Mouse (Mus musculus): ENCODE data around the gene Nup88. TPM values are rescaled to one million over a fixed set of nuclear protein-coding genes. Genes with fewer than 3 reads are reported as not detected.
"Not testable (repeated sequence)": the region's sequence is repeated elsewhere in the genome, so short reads cannot be mapped to it uniquely, and the experiment has no call there.

Nup88 gene
- polyA plus RNA-seq, 1 experiment from 2014 or later: 158 TPM

DNA sequence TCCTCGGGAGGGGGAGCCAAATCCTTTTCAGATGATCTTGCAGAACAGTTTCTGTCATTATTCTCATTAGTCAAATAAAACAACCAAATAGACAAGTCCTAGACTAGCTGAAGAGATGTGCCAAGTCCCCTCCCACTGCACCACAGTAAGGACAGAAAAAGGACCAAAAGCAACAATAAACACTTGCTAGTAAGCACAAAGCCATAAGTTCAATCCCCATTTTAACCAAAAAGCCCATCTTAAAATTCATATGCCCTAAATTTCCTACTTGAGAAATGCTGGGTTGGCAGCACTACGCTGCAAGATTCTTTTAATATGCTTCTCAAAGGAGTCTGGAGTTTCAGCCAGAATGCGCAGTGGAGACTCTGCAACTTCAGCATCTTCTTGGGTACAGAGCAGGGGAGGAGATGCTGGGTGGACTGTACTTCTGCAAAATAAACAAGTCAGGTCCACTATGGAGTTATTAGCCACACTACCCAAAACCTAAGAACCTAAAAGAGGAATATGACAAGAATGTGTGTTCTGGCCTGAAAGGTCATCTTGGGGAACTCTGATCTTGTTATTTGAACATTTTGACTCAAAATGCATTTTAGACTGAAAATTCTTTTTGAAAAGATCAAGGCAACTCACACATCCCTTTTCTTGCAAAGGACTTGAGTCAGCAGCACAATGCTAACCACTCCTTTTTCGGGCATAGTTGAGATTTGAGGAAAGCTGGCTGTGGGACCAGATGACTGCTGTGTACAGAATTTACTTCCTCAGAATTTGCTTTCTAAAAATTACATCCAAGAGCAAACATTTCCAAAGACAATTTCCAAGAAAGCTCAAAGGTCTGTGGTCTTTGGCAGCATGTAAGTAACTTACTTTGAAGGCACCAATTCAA, 24.6 kb downstream of the Nup88 start:
- H3K9me3 ChIP-seq (replicated peaks): no peaks in the 10 kb centered on the region
- no peak overlapping the region for H3K27ac ChIP-seq
- no peak overlapping the region for H3K4me3 ChIP-seq
- no peaks in the 10 kb centered on the region for H3K27me3 ChIP-seq (ENCODE audit: low read depth, poor library complexity, severe bottlenecking)
- H3K4me1 ChIP-seq: no peaks in the 10 kb centered on the region
- no peak for DNase-seq (ENCODE audit: low spot score)
- WGBS: 91% methylated on average over 4 of the region's 4 CpGs
- peaks cover 100% of the 10 kb centered on the region for H3K36me3 ChIP-seq

DNA sequence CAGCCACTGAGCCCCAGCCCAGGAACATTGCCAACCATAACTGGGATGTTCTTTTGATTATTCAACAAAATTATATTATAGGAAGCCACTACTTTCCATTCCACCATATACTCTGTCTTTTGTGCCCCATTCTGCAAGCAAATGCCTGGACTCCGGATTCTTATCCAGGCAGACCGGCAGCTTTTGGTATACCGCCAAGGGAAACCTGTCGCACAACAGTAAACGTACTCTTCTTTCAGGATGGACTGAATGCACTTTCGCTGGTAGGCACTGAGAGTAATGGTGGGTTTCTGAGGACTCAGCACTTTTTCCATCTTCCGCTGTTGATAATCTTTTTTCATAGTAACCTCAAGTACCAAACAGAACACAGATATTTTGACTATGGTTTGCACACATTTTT, 26.1 kb downstream of the Nup88 start:
- Histone ChIP-seq H3K36me3 (peaks cover 99% of the 10 kb centered on the region), H3K4me1 (no peaks in the 10 kb centered on the region), H3K4me3 (no peak overlapping the region), H3K9me3 (replicated peaks) (no peaks in the 10 kb centered on the region), H3K27ac (no peak overlapping the region), H3K27me3 (ENCODE audit: low read depth, poor library complexity, severe bottlenecking) (no peaks in the 10 kb centered on the region)
- DNase-seq (ENCODE audit: low spot score): no peak
- 98% methylated on average over 7 of the region's 7 CpGs for WGBS

DNA sequence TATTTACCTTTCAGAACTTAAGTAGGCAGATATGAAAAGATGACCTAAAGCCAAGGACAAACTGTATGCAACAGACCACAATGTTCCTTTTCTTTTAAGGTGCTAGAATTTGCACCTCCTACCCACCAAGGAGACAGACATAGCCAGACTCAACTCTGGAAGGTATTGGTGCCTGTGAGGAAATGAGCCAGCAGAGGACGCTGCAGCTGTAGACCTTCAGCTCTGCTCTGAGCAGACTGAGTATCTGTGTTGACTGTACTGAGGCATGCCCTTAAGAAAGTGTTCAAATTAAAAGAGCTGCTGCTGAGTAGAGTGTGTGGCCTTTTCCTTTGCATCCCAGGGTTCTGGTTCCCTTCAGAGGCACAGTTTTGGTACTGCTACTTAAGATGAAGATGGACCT, 27.2 kb downstream of the Nup88 start:
- no peak overlapping the region for H3K4me3 ChIP-seq
- H3K9me3 ChIP-seq (replicated peaks): no peaks in the 10 kb centered on the region
- H3K27ac ChIP-seq: no peak overlapping the region
- no peaks in the 10 kb centered on the region for H3K4me1 ChIP-seq
- no peaks in the 10 kb centered on the region for H3K27me3 ChIP-seq (ENCODE audit: low read depth, poor library complexity, severe bottlenecking)
- WGBS: 84% methylated on average over 1 of the region's 1 CpGs
- DNase-seq (ENCODE audit: low spot score): no peak
- H3K36me3 ChIP-seq: peaks cover 99% of the 10 kb centered on the region

DNA sequence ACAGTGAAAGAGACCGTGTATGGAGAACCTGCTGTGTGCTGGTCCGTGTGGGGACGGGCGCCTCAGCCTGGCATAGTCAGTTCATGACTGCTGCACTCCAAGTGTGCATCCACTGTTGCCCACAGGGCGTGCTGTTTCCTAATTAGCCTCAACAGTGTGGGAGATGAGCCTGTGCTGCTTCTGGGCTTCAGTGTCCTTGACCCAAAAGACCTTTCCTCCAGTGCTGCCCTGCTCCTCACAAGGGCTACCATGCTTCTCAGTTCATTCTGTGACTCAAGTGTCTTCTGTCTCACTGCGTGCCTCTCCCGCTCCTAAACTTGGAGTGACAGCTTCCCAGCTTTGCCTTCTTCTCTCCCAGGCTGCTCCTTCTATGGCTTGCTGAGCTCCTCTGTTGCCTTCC, 34.5 kb downstream of the Nup88 start:
- H3K4me3 ChIP-seq: no peak overlapping the region
- H3K4me1 ChIP-seq: no peaks in the 10 kb centered on the region
- H3K9me3 ChIP-seq (replicated peaks): no peaks in the 10 kb centered on the region
- no peak overlapping the region for H3K27ac ChIP-seq
- peaks cover 81% of the 10 kb centered on the region for H3K36me3 ChIP-seq
- DNase-seq (ENCODE audit: low spot score): no peak
- 94% methylated on average over 7 of the region's 7 CpGs for WGBS
- H3K27me3 ChIP-seq (ENCODE audit: low read depth, poor library complexity, severe bottlenecking): no peaks in the 10 kb centered on the region

- Histone ChIP-seq H3K4me3 (no peak overlapping the region), H3K9me3 (replicated peaks) (no peaks in the 10 kb centered on the region), H3K36me3 (peaks cover 72% of the 10 kb centered on the region), H3K4me1 (no peaks in the 10 kb centered on the region), H3K27ac (no peak overlapping the region), H3K27me3 (ENCODE audit: low read depth, poor library complexity, severe bottlenecking) (no peaks in the 10 kb centered on the region)
- WGBS: 85% methylated on average over 5 of the region's 5 CpGs
- DNase-seq (ENCODE audit: low spot score): no peak
These were observed 38.3 kb downstream of the Nup88 start for GRCm38 (mm10) chr11:70931461-70931860.

GRCm38 (mm10) chr11:70919524-70919923, 50.2 kb downstream of the Nup88 start:
- 92% methylated on average over 4 of the region's 4 CpGs for WGBS
- Histone ChIP-seq H3K4me1 (no peaks in the 10 kb centered on the region), H3K36me3 (peaks cover 65% of the 10 kb centered on the region)

GRCm38 (mm10) chr11:70917896-70918295, 51.9 kb downstream of the Nup88 start:
- no peak overlapping the region for H3K27ac ChIP-seq
- H3K4me3 ChIP-seq: no peak overlapping the region
- no peaks in the 10 kb centered on the region for H3K27me3 ChIP-seq (ENCODE audit: low read depth, poor library complexity, severe bottlenecking)
- H3K4me1 ChIP-seq: no peaks in the 10 kb centered on the region
- WGBS: 92% methylated on average over 2 of the region's 2 CpGs
- H3K36me3 ChIP-seq: peaks cover 59% of the 10 kb centered on the region
- H3K9me3 ChIP-seq (replicated peaks): no peaks in the 10 kb centered on the region
- no peak for DNase-seq (ENCODE audit: low spot score)

More at GRCm38 (mm10) chr11:70919524-70919923, 50.2 kb downstream of the Nup88 start:
- H3K27ac ChIP-seq: no peak overlapping the region
- no peak for DNase-seq (ENCODE audit: low spot score)
- no peaks in the 10 kb centered on the region for H3K9me3 ChIP-seq (replicated peaks)
- no peaks in the 10 kb centered on the region for H3K27me3 ChIP-seq (ENCODE audit: low read depth, poor library complexity, severe bottlenecking)
- no peak overlapping the region for H3K4me3 ChIP-seq

DNA sequence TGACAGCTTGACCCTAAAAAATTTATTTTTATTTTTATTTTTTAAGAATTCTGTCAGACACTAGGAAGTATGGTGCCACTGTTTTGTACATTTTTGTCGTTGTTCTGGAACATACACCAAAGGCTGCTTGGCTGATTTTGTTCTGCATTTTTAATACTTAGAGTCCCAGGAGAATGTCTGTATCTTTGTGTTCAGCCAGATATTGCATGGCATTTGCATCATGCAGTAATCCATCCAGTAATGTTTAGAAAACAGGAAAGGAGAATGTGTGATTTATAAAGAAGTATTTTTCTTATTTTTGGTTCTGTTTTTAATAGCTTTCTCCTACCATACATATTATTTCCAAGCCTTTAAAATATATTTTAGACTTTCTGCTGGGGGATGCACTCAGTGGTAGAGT, 57.9 kb downstream of the Nup88 start:
- 94% methylated on average over 1 of the region's 1 CpGs for WGBS
- H3K4me3 ChIP-seq: no peak overlapping the region

DNA sequence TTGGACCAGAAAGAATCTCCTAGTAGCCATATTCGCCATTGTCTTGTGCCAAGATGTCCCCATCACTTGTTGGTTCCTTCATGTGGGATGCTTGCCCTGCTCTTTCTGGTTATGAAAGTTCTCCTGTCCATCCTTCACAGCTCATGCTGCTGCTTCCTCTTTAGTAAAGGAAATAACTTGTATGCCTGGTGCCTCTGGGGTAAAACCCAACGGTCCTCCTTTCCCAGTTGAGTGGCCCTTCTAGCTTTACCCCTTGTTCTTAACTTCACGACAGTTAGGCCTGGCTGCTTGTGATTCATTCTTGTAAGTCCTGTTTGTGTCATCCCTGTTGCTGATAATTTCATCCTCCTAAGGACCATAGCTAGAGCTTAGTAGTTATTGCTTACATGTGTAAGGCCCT, 58.5 kb downstream of the Nup88 start:
- no peaks in the 10 kb centered on the region for H3K9me3 ChIP-seq (replicated peaks)
- no peak overlapping the region for H3K4me3 ChIP-seq
- DNase-seq (ENCODE audit: low spot score): no peak
- H3K27me3 ChIP-seq (ENCODE audit: low read depth, poor library complexity, severe bottlenecking): no peaks in the 10 kb centered on the region
- peaks cover 69% of the 10 kb centered on the region for H3K36me3 ChIP-seq
- H3K27ac ChIP-seq: no peak overlapping the region
- no peaks in the 10 kb centered on the region for H3K4me1 ChIP-seq
- 95% methylated on average over 3 of the region's 3 CpGs for WGBS

More for the DNA sequence above, 57.9 kb downstream of the Nup88 start:
- H3K4me1 ChIP-seq: no peaks in the 10 kb centered on the region
- H3K27me3 ChIP-seq (ENCODE audit: low read depth, poor library complexity, severe bottlenecking): no peaks in the 10 kb centered on the region
- no peaks in the 10 kb centered on the region for H3K9me3 ChIP-seq (replicated peaks)
- DNase-seq (ENCODE audit: low spot score): no peak
- H3K36me3 ChIP-seq: peaks cover 70% of the 10 kb centered on the region
- no peak overlapping the region for H3K27ac ChIP-seq

GRCm38 (mm10) chr11:70906681-70907080, 63.1 kb downstream of the Nup88 start:
- peaks cover 75% of the 10 kb centered on the region for H3K36me3 ChIP-seq
- no peaks in the 10 kb centered on the region for H3K27me3 ChIP-seq (ENCODE audit: low read depth, poor library complexity, severe bottlenecking)
- H3K4me1 ChIP-seq: no peaks in the 10 kb centered on the region
- 90% methylated on average over 3 of the region's 3 CpGs for WGBS
- H3K27ac ChIP-seq: no peak overlapping the region
- no peak for DNase-seq (ENCODE audit: low spot score)
- no peaks in the 10 kb centered on the region for H3K9me3 ChIP-seq (replicated peaks)
- H3K4me3 ChIP-seq: no peak overlapping the region

GRCm38 (mm10) chr11:70898182-70898581, 71.6 kb downstream of the Nup88 start:
- H3K4me3 ChIP-seq; H3K4me1 ChIP-seq; H3K27me3 ChIP-seq (ENCODE audit: low read depth, poor library complexity, severe bottlenecking); H3K27ac ChIP-seq; H3K9me3 ChIP-seq (replicated peaks); DNase-seq (ENCODE audit: low spot score): not testable (repeated sequence)
- WGBS: 94% methylated on average over 5 of the region's 5 CpGs
- peaks cover 56% of the 10 kb centered on the region for H3K36me3 ChIP-seq

- Histone ChIP-seq H3K36me3 (peaks cover 57% of the 10 kb centered on the region), H3K4me3 (no peak overlapping the region), H3K27me3 (ENCODE audit: low read depth, poor library complexity, severe bottlenecking) (no peaks in the 10 kb centered on the region), H3K27ac (no peak overlapping the region), H3K9me3 (replicated peaks) (no peaks in the 10 kb centered on the region), H3K4me1 (no peaks in the 10 kb centered on the region)
- WGBS: 90% methylated on average over 3 of the region's 3 CpGs
- no peak for DNase-seq (ENCODE audit: low spot score)
These were observed 72.1 kb downstream of the Nup88 start for GRCm38 (mm10) chr11:70897680-70898079.
